Mouse (Mus musculus): ENCODE measurements around the gene Trappc6b.
"Not testable (repeated sequence)": the region's sequence is repeated elsewhere in the genome, so short reads cannot be mapped to it uniquely, and the experiment has no call there.

Trappc6b gene

DNA sequence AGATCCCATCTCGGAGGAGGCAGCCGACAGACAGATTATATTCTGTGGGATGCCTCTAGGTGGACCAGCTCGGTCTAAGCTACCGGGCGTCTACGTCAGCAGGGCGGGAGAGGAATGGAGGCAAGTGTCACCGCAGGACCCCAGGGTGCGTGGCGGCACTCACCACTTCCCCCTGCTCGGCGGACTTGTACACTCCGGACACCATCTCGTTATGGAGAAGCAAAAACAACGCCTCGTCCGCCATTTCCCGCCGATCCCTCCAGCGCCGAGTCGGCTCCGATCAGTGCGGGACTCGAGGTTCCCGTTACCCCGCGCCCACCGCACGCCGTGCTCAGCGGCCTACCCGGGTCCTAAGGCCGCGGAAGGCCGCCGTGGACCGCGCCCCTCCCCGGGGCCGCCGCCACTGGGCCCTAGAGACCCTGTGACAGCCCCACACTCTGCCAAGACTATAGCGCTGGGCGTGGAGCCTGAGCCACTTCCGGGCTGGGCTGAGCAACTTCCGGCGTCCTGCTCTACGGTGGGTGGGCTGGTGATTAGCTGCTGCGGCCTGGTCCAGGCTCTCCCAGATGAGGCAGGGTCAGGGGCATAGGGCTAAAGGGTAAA is at the start of gene Trappc6b:
Trappc6b (minus strand) TSS at position 480 of the 603 bp plus-strand sequence.
- DNase-seq (ENCODE audit: low spot score), result peak; percentile 70

DNA sequence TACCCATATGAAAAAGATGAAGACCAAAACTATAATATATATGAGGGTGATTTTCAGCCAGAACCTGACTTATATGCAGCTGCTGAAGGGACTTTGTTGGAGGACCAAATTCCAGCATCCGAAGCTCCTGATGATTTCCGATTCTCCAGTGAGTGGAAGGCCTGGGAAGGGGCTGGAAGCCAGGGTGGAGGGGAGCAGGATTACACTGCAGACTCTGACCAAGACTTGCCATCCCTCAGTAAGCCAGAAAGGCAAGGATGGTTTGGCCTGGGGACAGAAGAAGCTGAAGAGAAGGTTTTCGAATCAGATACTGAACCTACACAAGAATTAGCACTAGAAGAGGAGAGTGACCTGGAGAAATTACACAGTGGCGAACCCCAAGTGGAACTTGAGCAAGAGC is 46.7 kb upstream of the Trappc6b start:
- DNase-seq (ENCODE audit: low spot score), result no peak

DNA sequence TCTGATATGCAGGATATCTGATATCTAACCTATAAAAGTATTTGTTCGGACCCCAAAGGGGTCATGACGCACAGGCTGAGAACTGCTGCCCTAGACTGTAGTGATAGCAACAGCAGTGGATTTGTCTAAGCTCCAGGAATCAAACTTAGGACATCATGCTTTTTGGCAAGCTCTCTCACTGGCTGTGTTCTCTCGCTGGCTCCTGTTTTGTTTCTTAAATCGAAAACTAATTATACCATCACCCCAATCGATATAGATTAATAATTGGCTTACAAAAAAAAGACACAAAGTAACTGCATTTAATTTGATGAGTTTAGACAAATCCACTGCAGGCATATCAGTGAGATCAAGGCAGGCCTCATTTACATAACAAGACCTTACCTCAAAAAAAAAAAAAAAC is 45.2 kb upstream of the Trappc6b start:
- DNase-seq (ENCODE audit: low spot score), result no peak

DNA sequence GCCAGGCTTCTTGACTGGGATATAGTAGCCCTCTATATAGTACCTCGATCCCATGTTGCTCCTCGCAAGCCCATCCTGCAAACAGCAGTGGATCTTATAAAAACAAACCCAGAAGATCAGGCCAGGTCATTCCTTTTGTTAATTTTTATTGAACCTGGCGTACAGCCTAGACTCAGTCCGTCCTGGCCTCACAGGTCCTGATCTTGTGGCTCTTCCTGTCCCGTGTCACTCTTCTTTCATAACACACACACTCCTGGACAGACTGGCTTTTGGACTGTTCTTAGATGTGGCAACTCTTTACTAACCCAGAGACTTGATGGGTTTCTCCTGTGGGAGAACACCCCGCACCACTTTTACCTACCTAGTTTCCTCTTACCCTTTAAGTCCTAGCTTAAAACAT is 44.6 kb upstream of the Trappc6b start:
- DNase-seq (ENCODE audit: low spot score), result no peak

DNA sequence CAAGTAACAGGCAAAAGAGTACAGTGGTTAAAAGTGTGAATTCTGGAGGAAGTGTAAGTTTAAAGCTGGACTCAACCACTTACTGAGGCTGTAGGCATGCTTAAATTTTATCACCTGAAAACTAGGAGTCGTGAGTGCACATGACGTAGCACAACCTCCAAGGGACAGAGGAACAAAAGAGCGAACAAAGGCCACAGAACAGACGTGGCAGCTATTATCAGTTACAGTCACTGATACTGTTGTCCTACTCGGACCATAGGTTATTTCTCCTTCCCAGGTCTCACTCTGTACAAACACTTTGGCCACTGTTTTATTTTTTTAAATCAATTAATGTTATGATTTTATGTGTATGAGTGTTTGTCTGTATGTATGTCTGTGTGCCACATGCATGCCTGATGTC is 43.5 kb upstream of the Trappc6b start:
- DNase-seq (ENCODE audit: low spot score), result no peak

DNA sequence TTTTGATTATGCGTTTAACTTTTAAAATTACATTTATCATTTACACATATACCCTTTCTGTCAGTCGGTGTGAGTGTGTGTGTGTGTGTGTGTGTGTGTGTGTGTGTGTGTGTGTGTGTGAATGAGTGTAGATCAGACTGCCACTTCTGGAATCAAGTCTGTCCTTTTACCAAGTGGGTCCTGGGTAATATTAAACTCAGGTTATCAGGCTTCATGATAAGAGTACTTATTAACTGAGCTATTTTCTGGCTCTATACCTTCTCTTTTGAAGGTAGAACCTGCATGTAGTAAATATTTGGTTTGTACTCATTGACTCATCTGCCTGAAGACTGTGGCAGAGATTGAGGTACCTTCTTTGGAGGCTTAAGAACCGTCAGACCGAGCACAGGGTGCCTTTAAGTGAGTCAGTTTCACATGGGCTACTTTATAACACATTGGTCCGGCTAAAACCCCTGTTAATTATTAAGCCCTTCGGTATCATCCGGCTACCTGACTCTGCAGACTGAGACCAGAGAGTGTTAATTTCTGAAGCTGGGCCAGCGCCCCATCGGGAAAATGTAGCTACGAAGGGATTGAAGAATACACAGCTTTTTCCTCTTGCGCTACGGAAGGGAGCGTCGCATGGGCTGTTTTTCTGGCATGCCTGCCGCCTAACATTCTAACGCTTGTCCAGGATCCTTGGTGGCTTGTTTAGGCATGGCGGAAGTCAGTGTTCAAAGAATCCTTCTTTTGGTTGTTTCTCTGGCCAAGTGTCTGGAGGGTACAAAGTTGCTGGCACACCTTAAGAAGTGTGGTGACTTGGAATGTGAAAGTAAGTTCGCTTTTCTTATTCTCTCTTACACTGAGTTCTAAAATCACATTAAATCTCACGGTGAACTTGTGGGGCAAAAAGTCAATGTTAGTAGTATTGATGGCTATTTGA is 34.1 kb upstream of the Trappc6b start, which contains the start of gene Mia2:
Mia2 (plus strand) TSS at position 696 of the 922 bp plus-strand sequence.
- no peak for DNase-seq (ENCODE audit: low spot score)

DNA sequence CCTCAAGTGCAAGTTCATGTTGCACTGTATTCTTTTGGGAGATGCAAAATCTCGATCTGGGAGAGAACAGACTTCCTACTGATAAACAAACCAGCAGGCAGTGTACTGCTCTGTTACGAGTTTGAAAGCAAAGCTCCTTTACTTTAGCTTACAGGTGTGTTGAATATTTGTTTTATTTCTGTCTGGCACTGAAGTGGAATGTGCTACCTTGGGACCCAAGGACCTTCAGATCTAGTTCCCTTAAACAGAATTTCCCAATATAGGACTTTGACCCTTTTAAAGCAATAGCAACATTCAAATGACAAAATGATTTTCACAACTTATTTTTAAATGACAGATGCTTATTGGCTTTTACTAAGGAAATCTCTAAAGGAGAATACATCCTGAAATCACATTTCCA is 32.3 kb upstream of the Trappc6b start:
- DNase-seq (ENCODE audit: low spot score), result no peak

DNA sequence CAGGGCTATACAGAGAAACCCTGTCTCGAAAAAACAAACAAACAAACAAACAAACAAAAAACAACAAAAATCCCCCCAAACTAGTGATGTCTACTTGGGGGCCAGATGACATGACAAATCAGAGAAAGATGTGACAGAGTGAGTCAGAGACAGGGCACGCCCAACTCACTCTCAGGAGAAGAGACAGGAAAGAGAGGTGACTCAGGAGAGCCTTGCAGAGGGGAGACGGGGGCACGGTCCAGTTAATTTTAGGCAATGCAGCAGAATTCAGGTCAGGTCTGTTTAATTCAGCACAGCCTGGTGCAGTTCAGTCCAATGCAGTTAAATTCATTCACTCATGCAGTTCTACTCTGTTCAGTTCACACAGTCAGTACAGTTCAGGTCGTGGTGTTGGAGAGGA is 24.9 kb upstream of the Trappc6b start:
- DNase-seq (ENCODE audit: low spot score), result no peak

DNA sequence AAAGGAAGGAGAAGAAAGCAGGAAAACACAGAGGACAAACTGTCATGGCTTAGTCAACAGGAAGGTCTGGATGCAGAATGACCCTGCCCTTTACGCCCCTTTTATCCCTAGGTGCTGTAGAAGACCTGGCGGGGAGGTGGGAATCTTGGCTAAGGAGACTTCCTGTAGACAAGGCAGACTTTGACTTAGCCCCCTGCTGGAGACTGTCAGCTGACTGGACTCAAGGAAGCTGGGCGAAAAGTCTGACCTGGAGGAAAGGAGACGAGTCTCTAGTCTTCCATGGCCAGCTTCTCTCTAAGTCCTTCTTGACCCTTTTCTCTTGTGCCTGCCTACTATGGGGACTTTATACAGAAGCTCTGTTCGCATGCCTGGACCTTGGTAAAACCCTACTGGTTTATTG is 23.2 kb upstream of the Trappc6b start:
- DNase-seq (ENCODE audit: low spot score), result no peak

DNA sequence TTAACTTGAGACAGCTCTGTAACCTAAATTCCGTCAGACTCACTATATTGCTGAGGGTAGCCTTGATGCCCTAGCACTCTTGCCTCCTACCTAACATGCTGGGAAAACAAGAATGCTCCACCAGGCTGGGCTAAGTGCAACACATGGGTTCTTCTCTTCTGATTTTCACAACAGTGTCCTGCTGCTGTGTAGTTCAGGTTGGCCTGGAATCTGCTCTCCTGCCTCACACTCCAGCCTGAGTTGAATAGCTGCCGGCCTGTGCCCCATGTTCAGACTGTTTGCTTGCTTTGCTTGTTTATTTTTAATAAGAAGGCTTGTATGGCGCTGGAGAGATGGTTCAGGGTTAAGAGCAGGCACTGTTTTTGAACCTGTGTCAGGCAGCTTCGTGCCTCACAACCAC is 19.2 kb upstream of the Trappc6b start:
- no peak for DNase-seq (ENCODE audit: low spot score)

DNA sequence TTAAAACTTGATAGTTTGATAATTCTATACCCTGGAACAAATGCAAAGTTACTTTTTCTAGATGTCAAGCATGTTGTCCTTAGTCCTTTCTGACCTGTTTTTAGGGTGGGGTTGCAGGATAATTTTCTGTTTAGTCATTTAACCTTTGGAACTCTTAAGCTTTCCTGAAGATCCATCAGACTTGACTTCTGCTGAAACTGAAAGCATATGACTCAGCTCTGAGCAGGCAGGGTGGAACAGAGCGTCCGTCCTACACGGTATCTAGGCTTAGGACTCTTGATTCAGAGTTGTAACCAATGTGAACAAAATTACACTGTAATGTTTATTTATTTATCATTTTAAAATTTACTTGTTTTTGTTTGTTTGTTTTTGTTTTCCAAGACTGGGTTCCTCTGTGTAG is 16.6 kb upstream of the Trappc6b start:
- DNase-seq (ENCODE audit: low spot score), result no peak

DNA sequence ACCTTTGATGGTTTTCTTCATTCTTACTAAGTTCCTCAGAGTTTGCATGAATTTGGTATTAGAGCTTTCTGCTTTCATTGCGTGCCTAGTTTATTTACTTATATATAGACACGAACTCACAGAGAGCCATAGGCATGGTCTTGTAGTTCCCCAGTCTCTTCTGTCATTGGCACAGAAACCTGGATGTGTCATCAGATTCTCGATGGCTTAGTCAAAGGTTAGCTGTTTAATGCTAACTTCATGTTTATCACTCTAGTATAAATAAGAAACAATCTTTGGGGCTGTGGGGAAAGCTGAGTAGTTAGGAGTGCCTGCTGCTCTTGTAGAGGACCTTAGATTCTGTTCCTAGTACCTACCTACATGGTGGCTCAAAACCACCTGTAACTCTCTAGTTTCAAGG is 15.7 kb upstream of the Trappc6b start:
- DNase-seq (ENCODE audit: low spot score), result no peak

DNA sequence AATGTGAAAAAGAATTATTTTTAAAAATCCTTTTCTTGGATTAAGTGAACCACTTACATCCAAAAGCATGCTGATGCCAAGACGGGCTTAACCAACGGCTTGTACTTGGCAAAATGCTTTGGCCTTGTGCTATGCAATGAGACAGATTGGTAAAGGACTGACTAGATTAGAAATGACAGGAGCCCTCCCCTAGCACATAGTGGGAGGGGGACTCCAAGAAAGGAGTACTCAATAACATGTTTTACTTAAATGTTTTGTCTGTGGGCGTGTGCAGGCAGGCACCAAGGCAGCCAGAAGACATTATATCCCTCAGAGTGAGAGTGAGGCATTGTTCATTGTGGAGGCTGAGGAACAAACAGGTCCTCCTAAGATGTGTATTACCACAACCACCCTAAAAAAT is 12.8 kb upstream of the Trappc6b start:
- DNase-seq (ENCODE audit: low spot score), result no peak

DNA sequence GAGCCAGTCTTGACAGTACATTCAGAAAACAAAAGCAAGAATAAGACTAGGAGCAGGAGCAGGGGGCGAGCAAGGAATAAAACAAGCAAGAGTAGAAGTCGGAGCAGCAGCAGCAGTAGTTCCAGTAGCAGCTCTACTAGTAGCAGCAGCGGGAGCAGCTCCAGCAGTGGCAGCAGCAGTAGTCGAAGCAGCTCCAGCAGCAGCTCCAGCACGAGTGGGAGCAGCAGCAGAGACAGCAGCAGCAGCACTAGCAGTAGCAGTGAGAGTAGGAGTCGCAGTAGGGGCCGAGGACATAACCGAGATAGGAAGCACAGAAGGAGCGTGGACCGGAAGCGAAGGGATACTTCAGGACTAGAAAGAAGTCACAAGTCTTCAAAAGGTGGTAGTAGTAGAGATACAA is 11.0 kb upstream of the Trappc6b start:
- DNase-seq (ENCODE audit: low spot score), result no peak

DNA sequence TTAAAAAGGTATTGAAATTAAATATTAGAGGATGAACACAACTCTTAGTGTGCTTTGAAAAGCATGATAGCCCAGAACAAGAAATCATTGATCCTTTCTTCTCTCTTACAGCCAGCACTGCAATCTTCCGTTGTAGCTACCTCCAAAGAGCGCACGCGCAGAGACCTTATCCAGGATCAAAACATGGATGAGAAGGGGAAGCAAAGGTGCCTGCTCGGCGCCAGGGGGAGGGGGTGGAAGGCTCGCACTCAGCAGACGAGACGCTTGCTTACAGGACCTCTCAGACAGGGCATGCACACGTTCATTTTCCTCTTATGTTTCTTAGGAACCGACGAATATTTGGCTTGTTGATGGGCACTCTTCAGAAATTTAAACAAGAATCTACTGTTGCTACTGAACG is 7.5 kb upstream of the Trappc6b start:
- DNase-seq (ENCODE audit: low spot score), result no peak

DNA sequence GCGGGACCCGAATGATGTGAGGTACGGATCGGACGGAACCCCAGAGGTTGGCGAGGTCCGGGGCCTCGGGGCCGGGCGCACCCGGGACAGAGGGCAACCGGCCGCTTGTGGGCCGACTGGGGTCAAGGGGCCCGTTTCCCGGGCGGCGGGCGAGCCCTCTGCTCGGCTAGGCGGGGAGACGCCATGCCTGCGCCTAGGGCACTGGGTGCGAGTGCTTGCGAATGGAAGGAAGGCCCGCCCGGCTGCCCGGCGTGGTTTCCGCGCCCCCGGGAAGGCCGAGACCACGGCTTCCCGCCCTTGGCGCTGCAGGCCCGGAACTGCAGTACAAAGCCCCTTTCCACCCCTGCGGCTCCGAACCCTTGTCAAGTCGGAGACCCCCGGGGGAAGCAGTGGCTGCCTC is 5.8 kb upstream of the Trappc6b start:
- DNase-seq (ENCODE audit: low spot score), result peak; percentile 29

DNA sequence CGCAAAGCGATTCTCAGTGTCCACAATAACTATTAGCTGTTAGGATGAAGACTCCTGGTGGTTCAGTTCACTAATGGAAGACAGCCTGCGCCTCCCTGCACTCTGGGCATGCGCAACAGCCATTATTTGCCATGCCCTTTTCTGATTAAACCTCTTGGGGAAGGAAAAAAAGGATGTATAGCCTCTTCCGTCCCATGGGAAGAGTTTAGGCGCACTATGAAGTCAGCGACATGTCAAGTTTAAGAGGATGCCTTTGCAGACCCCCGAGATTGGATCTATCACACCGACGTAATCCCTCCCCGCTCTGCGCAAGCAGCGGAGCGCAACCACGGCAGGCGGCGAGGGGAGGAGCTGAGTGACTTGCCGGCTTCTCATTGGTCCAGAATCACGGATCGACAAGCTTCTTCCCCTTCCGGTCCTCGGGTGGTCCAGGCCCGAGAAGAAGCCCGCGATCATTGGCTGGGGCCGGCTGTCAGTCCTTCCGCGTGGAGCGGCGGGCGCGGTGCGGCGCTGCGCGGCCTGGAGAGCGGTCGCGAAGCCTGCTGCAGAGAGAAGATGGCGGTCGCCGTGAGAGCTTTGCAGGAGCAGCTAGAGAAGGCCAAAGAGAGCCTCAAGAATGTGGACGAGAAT is 5.3 kb upstream of the Trappc6b start, which contains the start of gene Pnn:
Pnn (plus strand) TSS at position 437 of the 630 bp plus-strand sequence.
- DNase-seq (ENCODE audit: low spot score), result peak; percentile 98

DNA sequence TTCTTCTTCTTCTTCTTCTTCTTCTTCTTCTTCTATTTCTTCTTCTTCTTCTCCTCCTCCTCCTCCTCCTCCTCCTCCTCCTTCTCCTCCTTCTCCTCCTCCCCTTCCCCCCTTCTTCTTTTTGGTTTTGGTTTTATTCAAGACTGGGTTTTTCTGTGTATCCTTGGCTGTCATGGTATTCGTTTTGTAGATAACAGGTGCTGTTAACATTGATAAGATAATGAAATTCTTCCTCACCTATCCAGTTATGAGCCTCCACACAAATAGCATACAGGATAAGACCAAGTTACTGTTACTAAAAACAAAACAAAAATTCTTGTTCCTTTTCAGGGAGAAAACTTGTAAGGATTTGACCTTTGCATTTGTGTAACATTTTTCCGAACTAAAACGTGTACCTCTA is 4.5 kb upstream of the Trappc6b start:
- no peak for DNase-seq (ENCODE audit: low spot score)

DNA sequence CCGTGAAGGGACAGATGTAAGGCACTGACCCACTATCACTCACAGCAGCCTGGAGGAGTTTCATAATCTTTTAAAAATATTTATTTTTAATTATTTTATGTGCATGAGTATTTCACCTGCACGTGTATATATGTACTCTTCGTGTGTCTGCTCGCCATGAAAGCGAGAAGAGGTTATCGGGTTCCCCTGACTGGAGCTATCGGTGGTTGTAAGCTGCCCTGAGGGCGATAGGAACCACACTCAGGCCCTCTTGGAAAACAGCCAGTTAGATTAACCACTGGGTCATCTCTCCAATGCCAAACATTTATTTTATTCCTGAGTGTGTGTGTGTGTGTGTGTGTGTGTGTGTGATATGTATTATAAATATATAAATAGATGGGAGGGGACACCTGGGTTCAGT is 3.6 kb upstream of the Trappc6b start:
- DNase-seq (ENCODE audit: low spot score), result no peak

DNA sequence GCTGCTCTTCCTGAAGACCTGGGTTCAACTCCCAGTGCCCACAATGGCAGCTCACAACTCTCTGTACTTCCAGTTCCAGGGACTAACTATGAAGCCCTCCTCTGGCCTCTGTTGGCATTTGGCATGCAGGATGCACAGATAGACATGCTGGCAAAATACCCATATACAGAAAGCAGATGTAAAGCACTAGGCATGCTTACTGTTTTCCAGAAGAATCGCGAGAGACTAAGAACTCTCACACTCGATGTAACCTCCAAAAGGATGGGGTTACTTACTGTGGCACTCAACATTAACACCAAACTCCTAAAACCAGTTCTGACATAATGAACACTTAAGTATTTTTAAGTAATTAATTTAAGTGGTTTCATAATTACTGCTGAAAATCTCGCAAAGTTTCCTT is 950 bp downstream of the Trappc6b start:
- DNase-seq (ENCODE audit: low spot score), result no peak

DNA sequence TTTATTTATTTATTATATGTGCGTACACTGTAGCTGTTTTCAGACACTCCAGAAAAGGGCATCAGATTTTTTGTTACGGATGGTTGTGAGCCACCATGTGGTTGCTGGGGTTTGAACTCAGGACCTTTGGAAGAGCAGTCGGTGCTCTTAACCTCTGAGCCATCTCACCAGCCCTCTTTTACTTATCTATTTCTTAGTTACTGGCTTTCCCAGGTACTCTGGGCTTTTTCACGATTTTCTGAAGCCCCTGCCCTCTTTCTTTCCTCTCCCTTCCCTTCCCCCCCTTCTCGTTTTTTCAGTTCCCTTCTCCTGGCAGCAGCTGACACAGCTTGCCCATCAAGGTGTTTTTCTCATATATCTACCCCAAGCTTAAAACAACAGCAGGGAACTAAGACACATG is 3.0 kb downstream of the Trappc6b start:
- not testable (repeated sequence) for DNase-seq (ENCODE audit: low spot score)

DNA sequence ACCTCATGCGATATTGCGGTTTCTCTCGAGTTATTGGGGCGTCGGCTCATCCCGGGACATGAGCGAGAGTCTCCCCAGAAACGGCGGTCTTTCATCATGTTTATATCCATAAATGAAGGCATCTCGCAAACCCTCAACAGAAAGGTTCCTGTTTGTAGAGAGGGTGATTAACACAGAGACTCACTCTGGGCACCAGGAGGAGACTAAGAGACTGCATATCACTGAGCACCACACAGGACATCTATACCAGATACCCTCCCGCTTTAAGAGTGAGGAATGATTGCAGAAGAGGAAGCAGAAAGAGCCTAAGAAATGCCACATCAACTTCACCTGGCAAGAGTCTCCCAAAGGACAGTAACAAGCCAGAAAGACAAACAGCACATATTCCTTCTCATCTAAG is 5.0 kb downstream of the Trappc6b start:
- DNase-seq (ENCODE audit: low spot score), result no peak
